Mouse (Mus musculus): ENCODE data around the gene Hist1h2ah.
A peak's percentile ranks its signal among the peaks of the same experiment; 100 is the strongest.

Hist1h2ah gene

GRCm38 (mm10) chr13:22039364-22039763 lies 4.0 kb upstream of the Hist1h2ah start:
- no peak for DNase-seq (ENCODE audit: low spot score)

- no peak for DNase-seq (ENCODE audit: low spot score)
These were observed 2.0 kb upstream of the Hist1h2ah start for GRCm38 (mm10) chr13:22037415-22037814.

GRCm38 (mm10) chr13:22036986-22037385 lies 1.6 kb upstream of the Hist1h2ah start:
- DNase-seq (ENCODE audit: low spot score) = no peak

DNA sequence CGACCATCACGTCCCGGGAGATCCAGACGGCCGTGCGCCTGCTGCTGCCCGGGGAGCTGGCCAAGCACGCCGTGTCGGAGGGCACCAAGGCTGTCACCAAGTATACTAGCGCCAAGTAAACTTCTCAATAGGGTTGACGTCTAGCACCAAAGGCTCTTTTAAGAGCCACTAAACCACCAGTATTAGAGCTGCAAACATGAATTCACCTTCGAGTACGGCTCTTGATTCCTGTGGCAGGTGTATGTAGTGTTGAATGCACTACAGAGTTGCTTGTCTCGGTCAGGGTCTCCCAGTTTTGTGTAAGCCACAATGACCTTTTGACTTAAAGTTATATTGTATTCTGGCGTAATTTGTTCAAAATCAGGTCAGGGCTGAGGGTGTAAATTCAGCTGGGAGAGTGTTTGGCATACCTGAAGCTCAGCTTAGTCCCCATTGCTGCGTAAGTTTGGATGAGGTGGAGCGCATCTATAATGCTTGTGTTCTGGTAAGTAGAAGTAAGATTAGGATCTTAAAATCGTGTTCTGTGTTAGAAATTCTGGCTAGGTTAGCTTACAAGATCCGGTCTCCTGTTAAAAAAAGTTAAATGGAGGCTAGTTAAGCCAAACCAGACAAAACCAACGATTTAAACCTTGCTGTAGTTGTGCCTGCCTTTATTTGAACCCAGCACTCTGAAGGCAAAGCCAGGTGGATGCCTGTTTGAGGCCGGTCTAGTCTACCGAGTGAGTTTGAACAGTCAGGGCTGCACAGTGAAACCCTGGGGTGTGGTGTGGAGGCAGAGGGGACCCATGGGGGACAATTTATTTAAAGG lies 985 bp upstream of the Hist1h2ah start:
- no peak for DNase-seq (ENCODE audit: low spot score)

DNA sequence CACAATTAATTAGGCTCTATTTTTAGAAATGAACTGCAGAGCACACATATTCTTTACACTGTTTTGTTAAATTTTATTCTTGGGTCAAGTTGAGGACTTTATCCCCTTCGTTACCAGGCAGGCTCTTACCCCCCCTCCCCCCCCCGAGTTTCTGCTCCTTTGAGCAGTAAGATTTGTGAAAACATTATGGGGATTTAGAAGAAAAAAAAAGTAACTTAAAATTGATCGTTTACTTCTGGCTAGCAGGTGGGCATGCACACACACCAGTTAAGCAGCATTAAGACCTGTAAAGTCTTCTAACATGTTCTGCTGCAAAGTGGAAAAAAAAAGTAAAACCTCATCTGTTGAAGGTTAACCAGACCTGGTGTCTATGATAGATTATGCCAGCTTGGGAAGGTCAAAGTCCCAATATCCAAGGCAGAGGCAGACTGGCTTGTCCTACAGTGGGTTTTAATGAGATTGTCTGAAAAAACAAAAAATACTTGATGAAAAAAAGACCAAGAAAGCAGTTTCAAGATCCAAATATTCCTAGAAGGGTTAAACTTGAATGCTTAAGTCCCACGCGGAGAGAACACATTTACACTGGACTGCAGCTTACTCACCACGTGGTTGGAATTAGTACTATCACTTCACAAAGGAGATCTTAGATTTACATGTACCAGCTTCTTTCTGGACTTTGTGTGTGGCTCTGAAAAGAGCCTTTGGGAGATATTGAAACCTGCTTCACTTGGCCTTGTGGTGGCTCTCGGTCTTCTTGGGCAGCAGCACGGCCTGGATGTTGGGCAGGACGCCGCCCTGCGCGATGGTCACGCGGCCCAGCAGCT lies 713 bp downstream of the Hist1h2ah start:
- no peak for DNase-seq (ENCODE audit: low spot score)

GRCm38 (mm10) chr13:22033741-22034442 lies 1.5 kb downstream of the Hist1h2ah start:
- no peak for DNase-seq (ENCODE audit: low spot score)

DNA sequence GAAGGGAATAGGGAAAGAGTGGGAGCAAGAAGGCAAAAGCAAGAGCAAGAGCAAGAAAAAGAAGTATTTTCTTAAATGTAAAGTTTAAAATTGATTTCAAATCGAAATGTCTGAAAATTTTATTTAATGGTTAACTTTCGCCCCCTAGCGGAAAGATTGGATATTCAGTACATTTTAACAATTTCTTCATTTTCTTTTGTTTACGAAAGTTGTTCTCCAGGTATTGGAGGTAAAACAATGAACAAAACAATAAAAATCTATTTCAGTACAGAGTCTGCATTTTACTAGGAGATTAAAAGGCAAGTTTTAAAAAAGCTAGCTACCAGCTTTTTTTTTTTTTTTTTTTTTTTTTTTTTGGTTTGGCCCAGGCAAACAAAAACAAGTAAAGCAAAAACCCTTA lies 4.9 kb downstream of the Hist1h2ah start:
- no peak for DNase-seq (ENCODE audit: low spot score)

GRCm38 (mm10) chr13:22029928-22030327 lies 5.4 kb downstream of the Hist1h2ah start:
- no peak for DNase-seq (ENCODE audit: low spot score)

GRCm38 (mm10) chr13:22028673-22029460 lies 6.5 kb downstream of the Hist1h2ah start:
- DNase-seq (ENCODE audit: low spot score) = peak; percentile 85

GRCm38 (mm10) chr13:22026058-22027031 lies 9.0 kb downstream of the Hist1h2ah start:
- peak; percentile 81 for DNase-seq (ENCODE audit: low spot score)

DNA sequence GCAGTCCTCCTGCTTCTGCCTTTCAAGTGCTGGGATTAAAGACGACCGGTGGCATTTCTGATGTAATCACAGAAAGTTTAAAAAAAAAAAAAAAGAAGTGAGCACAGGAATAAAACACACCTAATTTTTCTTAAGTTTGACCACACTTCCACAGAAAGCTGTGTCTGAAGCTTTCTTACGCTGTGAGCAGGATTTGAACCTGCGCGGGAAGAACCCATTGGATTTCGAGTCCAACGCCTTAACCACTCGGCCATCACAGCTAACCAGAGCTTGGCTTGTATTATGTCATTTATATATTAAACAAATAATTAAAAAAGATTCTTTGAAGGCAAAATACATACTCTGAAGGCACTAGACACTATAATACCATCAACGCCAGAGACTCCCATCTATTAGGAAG lies 13.1 kb downstream of the Hist1h2ah start:
- DNase-seq (ENCODE audit: low spot score) = peak; percentile 63

DNA sequence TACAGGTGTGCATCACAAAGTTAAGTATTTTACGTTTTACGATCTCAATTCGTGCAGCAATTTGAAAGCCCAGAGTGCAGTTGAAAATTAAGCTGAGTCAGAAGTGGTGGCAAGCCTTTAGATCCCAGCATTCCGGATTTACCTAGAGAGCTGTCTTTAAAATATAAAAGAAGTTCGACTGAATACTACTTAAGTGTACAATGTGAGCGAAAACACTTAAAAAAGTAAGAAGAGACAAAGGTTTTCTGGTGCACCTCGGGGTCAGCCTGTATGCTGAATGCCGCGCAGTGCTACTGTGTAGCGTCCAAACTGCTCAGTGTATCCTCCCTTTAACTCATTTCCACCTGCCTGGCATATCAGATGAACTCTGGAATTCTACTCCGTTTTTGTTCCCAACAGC lies 13.8 kb downstream of the Hist1h2ah start:
- no peak for DNase-seq (ENCODE audit: low spot score)

GRCm38 (mm10) chr13:22020901-22021339 lies 14.4 kb downstream of the Hist1h2ah start:
- peak; percentile 32 for DNase-seq (ENCODE audit: low spot score)

DNA sequence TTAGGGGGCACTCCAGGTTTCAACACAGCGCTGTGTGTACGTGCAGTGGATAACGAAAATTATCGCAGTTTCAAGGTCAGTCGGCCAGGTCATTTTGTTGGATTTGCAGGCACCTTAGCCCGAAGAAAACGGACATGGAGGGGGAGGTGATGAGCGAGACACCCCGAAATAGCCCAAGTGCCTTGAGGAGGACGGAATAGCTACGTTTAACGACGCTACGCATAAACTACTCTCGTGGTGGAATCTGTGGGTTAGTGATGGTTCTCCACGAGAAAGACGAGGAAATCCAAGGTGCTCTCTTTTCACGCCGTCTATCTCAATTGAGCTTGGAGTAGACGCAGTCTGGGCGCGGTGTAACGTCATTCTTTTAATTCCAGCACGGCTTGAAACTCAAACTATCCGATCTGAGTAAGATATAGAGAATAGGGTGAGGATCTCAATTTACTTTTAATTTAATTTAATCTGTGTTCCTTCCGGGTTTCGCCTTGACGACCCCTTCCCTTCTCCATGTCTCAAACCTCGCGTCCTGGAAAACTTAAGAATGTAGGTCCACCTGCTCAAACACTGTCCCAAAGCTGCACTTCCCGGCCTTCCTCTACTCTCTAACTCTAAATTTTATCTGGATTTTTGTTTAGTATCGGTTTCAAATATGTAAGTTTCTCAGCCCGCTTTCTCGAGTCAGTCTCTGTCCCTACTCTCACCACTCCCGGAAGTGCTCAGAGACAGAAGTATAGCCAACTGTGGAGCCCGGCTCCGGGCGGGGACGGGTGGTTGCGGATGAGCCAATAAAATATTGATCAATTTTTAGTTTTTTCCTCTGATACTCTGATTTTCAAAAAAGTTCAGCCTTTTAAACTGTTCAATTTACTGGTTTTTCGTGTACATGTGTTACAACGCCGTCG lies 15.2 kb downstream of the Hist1h2ah start:
- peak; percentile 43 for DNase-seq (ENCODE audit: low spot score)

DNA sequence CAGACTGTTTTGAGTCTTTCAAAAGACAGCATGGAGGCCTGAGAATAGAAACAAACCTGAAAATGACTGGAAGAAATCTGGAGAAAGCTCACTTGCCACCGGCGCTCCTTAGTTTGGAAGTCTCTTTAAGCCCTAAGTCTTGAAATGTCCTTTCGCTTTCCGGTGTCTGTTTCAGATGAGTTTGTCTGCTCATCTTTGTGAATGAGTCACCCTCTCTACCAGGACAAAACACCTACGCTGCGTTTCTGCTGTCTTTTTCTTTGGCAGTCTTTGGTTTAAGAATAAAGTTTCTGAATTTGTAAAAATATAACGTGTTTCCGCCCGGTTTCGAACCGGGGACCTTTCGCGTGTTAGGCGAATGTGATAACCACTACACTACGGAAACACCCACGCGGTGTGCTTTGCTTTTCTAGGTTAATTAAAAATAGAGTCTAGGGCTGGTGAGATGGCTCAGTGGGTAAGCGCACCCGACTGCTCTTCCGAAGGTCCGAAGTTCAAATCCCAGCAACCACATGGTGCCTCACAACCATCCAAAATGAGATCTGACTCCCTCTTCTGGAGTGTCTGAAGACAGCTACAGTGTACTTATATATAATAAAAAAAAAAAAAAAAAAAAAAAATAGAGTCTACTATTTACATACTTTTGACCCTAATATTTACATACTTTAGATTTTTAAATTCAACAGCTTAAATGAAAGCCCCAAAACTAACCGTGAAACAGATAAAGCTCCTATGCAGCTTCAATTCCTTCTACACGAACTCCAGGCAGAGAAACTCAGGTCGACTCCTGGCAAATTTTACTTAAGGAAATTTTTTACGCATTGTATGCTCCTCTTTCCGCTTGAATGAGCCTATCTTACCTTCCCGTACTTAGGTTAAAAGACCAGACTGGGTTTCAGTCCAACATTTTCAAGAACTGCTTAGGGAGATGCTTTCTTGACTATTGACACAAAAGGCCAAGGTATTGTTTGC lies 19.6 kb downstream of the Hist1h2ah start:
- DNase-seq (ENCODE audit: low spot score) = peak; percentile 91

GRCm38 (mm10) chr13:22014411-22014845 lies 20.9 kb downstream of the Hist1h2ah start:
- no peak for DNase-seq (ENCODE audit: low spot score)

DNA sequence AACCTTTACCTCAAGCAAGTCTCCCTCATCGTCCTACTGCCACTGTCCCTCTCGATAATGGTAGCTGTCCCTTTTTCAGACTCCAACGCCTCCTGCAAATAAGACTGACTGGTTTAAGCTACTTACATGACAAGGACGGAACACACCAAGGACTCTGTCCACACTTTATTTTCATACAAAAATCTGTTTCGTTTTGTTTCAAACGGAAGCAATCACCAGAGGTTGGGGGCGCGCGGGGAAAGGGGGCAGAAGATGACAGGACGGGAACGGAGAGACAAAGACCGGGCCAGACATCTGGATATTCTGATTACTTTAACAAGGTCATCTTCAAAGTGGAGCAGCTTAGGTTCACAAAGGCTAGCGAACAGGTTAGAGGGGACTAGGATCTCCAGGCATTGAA lies 21.7 kb downstream of the Hist1h2ah start:
- no peak for DNase-seq (ENCODE audit: low spot score)

DNA sequence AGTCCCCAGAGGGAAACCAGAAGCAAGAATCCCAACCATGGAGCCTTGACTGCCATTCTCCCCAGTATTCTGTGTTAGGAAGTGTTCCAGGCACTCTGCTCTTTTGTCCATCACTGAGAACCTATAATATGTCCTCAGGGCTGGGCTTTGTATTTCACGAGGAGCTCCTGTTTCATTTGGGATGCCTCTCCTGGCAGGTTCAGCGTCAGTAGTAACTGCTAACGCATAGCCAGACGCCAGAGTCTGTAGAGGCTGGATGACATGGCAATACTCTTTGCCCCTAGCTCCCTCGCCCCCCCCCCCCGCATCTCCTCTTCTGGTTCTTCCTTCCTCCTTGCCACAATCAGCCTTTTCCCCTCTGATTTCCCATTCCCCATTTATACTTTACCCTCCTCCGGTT lies 25.7 kb downstream of the Hist1h2ah start, which contains the start of gene Prss16:
Gene Prss16 (minus strand): TSS at position 101 of the 400 bp plus-strand sequence.
- DNase-seq (ENCODE audit: low spot score) = no peak

Data from T-cell, adult 2 months (primary cell).